In genomic region chr11:58995807-58996370, GRCm38 (mm10) we compare ENCODE assay signal across 13 mouse cellular contexts. TPM values are rescaled to one million over a fixed set of nuclear protein-coding genes. Genes with fewer than 3 reads are reported as not detected.
DNase-seq lines count a peak whose midpoint lies in the region; ATAC-seq lines count a peak whose summit lies in the region.
"Had no signal": no experiment of that assay in that cellular context is flagged by ENCODE, and none has a peak within 500 bp of the region (broad histone marks: within the 10 kb centered on the region; RNA-seq: fewer than 3 reads in every experiment).

No protein-coding gene starts in this region.

- peaks cover 98% of the 10 kb centered on the region for H3K4me1 ChIP-seq in heart, embryonic 10.5 days
- peaks cover 43% of the 10 kb centered on the region for H3K4me1 ChIP-seq in liver, embryonic 12.5 days
- no peaks in the 10 kb centered on the region for H3K4me1 ChIP-seq in hindbrain, embryonic 16.5 days (ENCODE audit: control insufficient read depth, insufficient read depth, low read depth, low read length)

- peak overlapping the region; percentile 44 for H3K27ac ChIP-seq in heart, embryonic 10.5 days
- no peak overlapping the region for H3K27ac ChIP-seq in liver, embryonic 12.5 days
- no peak overlapping the region for H3K27ac ChIP-seq in hindbrain, embryonic 16.5 days (ENCODE audit: low read depth, low read length)
- H3K27ac ChIP-seq: embryonic facial prominence, embryonic 10.5 days; limb, embryonic 12.5 days had no signal

- no peak overlapping the region for H3K4me3 ChIP-seq in heart, embryonic 10.5 days
- H3K4me3 ChIP-seq in liver, embryonic 12.5 days, result no peak overlapping the region
- H3K4me3 ChIP-seq in hindbrain, embryonic 16.5 days (ENCODE audit: low read length), result no peak overlapping the region
- H3K4me3 ChIP-seq: embryonic facial prominence, embryonic 10.5 days; limb, embryonic 12.5 days had no signal

- WGBS in heart, embryonic 10.5 days, result 48% methylated on average over 12 of the region's 12 CpGs
- 13% methylated on average over 12 of the region's 12 CpGs for WGBS in liver, embryonic 12.5 days (ENCODE audit: insufficient replicate concordance)
- 44% methylated on average over 12 of the region's 12 CpGs for WGBS in hindbrain, embryonic 16.5 days

- peaks cover 30% of the 10 kb centered on the region for H3K36me3 ChIP-seq in heart, embryonic 10.5 days
- peaks cover 3% of the 10 kb centered on the region; the same call in 1 of the 2 replicates for H3K36me3 ChIP-seq in liver, embryonic 12.5 days
- H3K36me3 ChIP-seq in hindbrain, embryonic 16.5 days (ENCODE audit: control insufficient read depth, insufficient read depth, low read length), result no peaks in the 10 kb centered on the region

- peaks cover 33% of the 10 kb centered on the region for H3K27me3 ChIP-seq in heart, embryonic 10.5 days (ENCODE audit: insufficient read depth, poor library complexity, severe bottlenecking)
- H3K27me3 ChIP-seq in liver, embryonic 12.5 days (replicated peaks), result peaks cover 66% of the 10 kb centered on the region
- H3K27me3 ChIP-seq in hindbrain, embryonic 16.5 days (replicated peaks; ENCODE audit: control insufficient read depth, insufficient read depth, low read length), result no peaks in the 10 kb centered on the region

- no peak for ATAC-seq in liver, embryonic 12.5 days
- no peak for ATAC-seq in hindbrain, embryonic 16.5 days
- ATAC-seq: forebrain, embryonic 14.5 days had no signal

- H3K9ac ChIP-seq in liver, embryonic 12.5 days, result no peak overlapping the region
- no peak overlapping the region for H3K9ac ChIP-seq in hindbrain, embryonic 16.5 days (ENCODE audit: low read depth, low read length)
- H3K9ac ChIP-seq: limb, embryonic 12.5 days had no signal

- peak overlapping the region; percentile 4; the same call in 1 of the 2 replicates for H3K4me2 ChIP-seq in liver, embryonic 12.5 days
- H3K4me2 ChIP-seq in hindbrain, embryonic 16.5 days (ENCODE audit: low read length), result no peak overlapping the region
- H3K4me2 ChIP-seq: limb, embryonic 12.5 days had no signal

- DNase-seq in heart, embryonic 10.5 days (ENCODE audit: low spot score), result no peak
- DNase-seq in heart, postnatal 4 days, result no peak
- peak; percentile 38 for DNase-seq in lung, postnatal 36 days
- DNase-seq in lung, postnatal 4 days, result no peak
- DNase-seq in thymus, postnatal 14 days, result peak; percentile 86
- no peak for DNase-seq in cerebellum, adult 11-12 months
- DNase-seq: midbrain, embryonic 14.5 days had no signal

- H3K9me3 ChIP-seq in heart, embryonic 10.5 days, result no peaks in the 10 kb centered on the region
- no peaks in the 10 kb centered on the region for H3K9me3 ChIP-seq in liver, embryonic 12.5 days (replicated peaks)
- H3K9me3 ChIP-seq in hindbrain, embryonic 16.5 days (ENCODE audit: control insufficient read depth, low read length), result no peaks in the 10 kb centered on the region
- H3K9me3 ChIP-seq: embryonic facial prominence, embryonic 10.5 days; limb, embryonic 12.5 days had no signal

RNA-seq across cellular contexts. Expression of gene Trim11, which starts 18.0 kb away (rescaled TPM):
- 24.0 and 31.4 TPM in 2 replicates for polyA plus RNA-seq in heart, embryonic 10.5 days (2016; fragmentation: Nextera tagmentation; extraction: Ambion mirVana)
- total RNA-seq in heart, postnatal 4 days (2021), result 10 to 100 TPM; 21.3 TPM
- 11.2 and 11.5 TPM in 2 replicates for polyA plus RNA-seq in liver, embryonic 12.5 days (2016; fragmentation: Nextera tagmentation; extraction: Ambion mirVana)
- polyA plus RNA-seq in hindbrain, embryonic 16.5 days (2015; fragmentation: Nextera tagmentation; extraction: Ambion mirVana), result 20.7 and 21.4 TPM in 2 replicates

RNA-seq across cellular contexts. Expression of gene Hist3h2a, which starts 41.4 kb away (rescaled TPM):
- 15.5 and 15.9 TPM in 2 replicates for polyA plus RNA-seq in heart, embryonic 10.5 days (2016; fragmentation: Nextera tagmentation; extraction: Ambion mirVana)
- total RNA-seq in heart, postnatal 4 days (2021), result 10 to 100 TPM; 46.8 to 50.0 TPM
- polyA plus RNA-seq in liver, embryonic 12.5 days (2016; fragmentation: Nextera tagmentation; extraction: Ambion mirVana), result 14.3 and 16.9 TPM in 2 replicates
- 85.3 and 89.6 TPM in 2 replicates for polyA plus RNA-seq in hindbrain, embryonic 16.5 days (2015; fragmentation: Nextera tagmentation; extraction: Ambion mirVana)

RNA-seq across cellular contexts. Expression of gene Trim17, which starts 41.4 kb away (rescaled TPM):
- polyA plus RNA-seq in heart, embryonic 10.5 days (2016; fragmentation: Nextera tagmentation; extraction: Ambion mirVana), result 0.75 and 0.79 TPM in 2 replicates
- under 1 TPM in 1 of 2 experiments, not detected in 1; 0.10 TPM for total RNA-seq in heart, postnatal 4 days (2021)
- 0.07 and 0.13 TPM in 2 replicates for polyA plus RNA-seq in liver, embryonic 12.5 days (2016; fragmentation: Nextera tagmentation; extraction: Ambion mirVana)
- 1.1 and 1.8 TPM in 2 replicates for polyA plus RNA-seq in hindbrain, embryonic 16.5 days (2015; fragmentation: Nextera tagmentation; extraction: Ambion mirVana)

RNA-seq across cellular contexts. Expression of gene Hist3h2ba, which starts 47.2 kb away (rescaled TPM):
- polyA plus RNA-seq in heart, embryonic 10.5 days (2016; fragmentation: Nextera tagmentation; extraction: Ambion mirVana), result 4.8 and 9.8 TPM in 2 replicates
- total RNA-seq in heart, postnatal 4 days (2021), result 10 to 100 TPM; 21.8 to 22.6 TPM
- polyA plus RNA-seq in liver, embryonic 12.5 days (2016; fragmentation: Nextera tagmentation; extraction: Ambion mirVana), result 5.3 and 5.7 TPM in 2 replicates
- 249 and 250 TPM in 2 replicates for polyA plus RNA-seq in hindbrain, embryonic 16.5 days (2015; fragmentation: Nextera tagmentation; extraction: Ambion mirVana)
- total RNA-seq: CH12.LX had no signal

RNA-seq across cellular contexts. Expression of gene Rnf187, which starts 57.2 kb away (rescaled TPM):
- 169 and 213 TPM in 2 replicates for polyA plus RNA-seq in heart, embryonic 10.5 days (2016; fragmentation: Nextera tagmentation; extraction: Ambion mirVana)
- total RNA-seq in heart, postnatal 4 days (2021), result 100 to 1,000 TPM; 161 to 165 TPM
- 200 and 207 TPM in 2 replicates for polyA plus RNA-seq in liver, embryonic 12.5 days (2016; fragmentation: Nextera tagmentation; extraction: Ambion mirVana)
- 563 and 570 TPM in 2 replicates for polyA plus RNA-seq in hindbrain, embryonic 16.5 days (2015; fragmentation: Nextera tagmentation; extraction: Ambion mirVana)

Comparison
In these comparisons a context has a peak if more than half of its experiments do, and no peak if none do; other contexts are left out.
1. DNase-seq: peak in lung, postnatal 36 days (single experiment) and thymus, postnatal 14 days (single experiment); none in heart, embryonic 10.5 days (single experiment), heart, postnatal 4 days (single experiment), lung, postnatal 4 days (0 of 2) and cerebellum, adult 11-12 months (single experiment).